Mouse (Mus musculus) 416B (cell line): ENCODE data around the gene Gm6993.

Experiments used
- DNase-seq: peaks from one replicate; pipeline ENCODE4 v3.0.0; 2011; ENCODE audit warnings: low read depth

Gm6993 gene

GRCm38 (mm10) chr12:31240470-31240869, at the start of gene Gm6993:
Gene Gm6993 (plus strand): TSS chr12:31240770.
- DNase-seq = no peak

GRCm38 (mm10) chr12:31191329-31191954, 49.1 kb upstream of the Gm6993 start:
- DNase-seq = no peak

GRCm38 (mm10) chr12:31202509-31202908, 38.1 kb upstream of the Gm6993 start:
- DNase-seq = no peak

GRCm38 (mm10) chr12:31203746-31204455, 36.7 kb upstream of the Gm6993 start:
- DNase-seq = no peak

- DNase-seq = no peak
Observed at GRCm38 (mm10) chr12:31204898-31205297, 35.7 kb upstream of the Gm6993 start.

- no peak for DNase-seq
Observed at GRCm38 (mm10) chr12:31205983-31206633, 34.5 kb upstream of the Gm6993 start.

- DNase-seq = no peak
Observed at GRCm38 (mm10) chr12:31208766-31209165, 31.8 kb upstream of the Gm6993 start.

- DNase-seq = no peak
Observed at GRCm38 (mm10) chr12:31209377-31209805, 31.2 kb upstream of the Gm6993 start.

- no peak for DNase-seq
Observed at GRCm38 (mm10) chr12:31213556-31213955, 27.0 kb upstream of the Gm6993 start.

GRCm38 (mm10) chr12:31215003-31215402, 25.6 kb upstream of the Gm6993 start:
- no peak for DNase-seq

GRCm38 (mm10) chr12:31217232-31217631, 23.3 kb upstream of the Gm6993 start:
- DNase-seq = no peak

- DNase-seq = no peak
Observed at GRCm38 (mm10) chr12:31218774-31219173, 21.8 kb upstream of the Gm6993 start.

GRCm38 (mm10) chr12:31221522-31221921, 19.0 kb upstream of the Gm6993 start:
- peak; percentile 30 for DNase-seq

GRCm38 (mm10) chr12:31222282-31222681, 18.3 kb upstream of the Gm6993 start:
- DNase-seq = no peak

GRCm38 (mm10) chr12:31222741-31223140, 17.8 kb upstream of the Gm6993 start:
- no peak for DNase-seq

- no peak for DNase-seq
Observed at GRCm38 (mm10) chr12:31225451-31225850, 15.1 kb upstream of the Gm6993 start.

- DNase-seq = no peak
Observed at GRCm38 (mm10) chr12:31227167-31227566, 13.4 kb upstream of the Gm6993 start.

GRCm38 (mm10) chr12:31228878-31229277, 11.7 kb upstream of the Gm6993 start:
- DNase-seq = no peak

- no peak for DNase-seq
Observed at GRCm38 (mm10) chr12:31232635-31233034, 7.9 kb upstream of the Gm6993 start.

- no peak for DNase-seq
Observed at GRCm38 (mm10) chr12:31235018-31235417, 5.6 kb upstream of the Gm6993 start.

GRCm38 (mm10) chr12:31236861-31237595, 3.5 kb upstream of the Gm6993 start:
- no peak for DNase-seq

GRCm38 (mm10) chr12:31239031-31239583, 1.5 kb upstream of the Gm6993 start:
- DNase-seq = no peak
